Mouse (Mus musculus) adrenal gland, adult 18-20 months (tissue): ENCODE measurements at regions not wholly inside any gene's neighbourhood (a gene's known extent, or its start where the extent isn't known, plus 50 kb on each side); places are given as distances from the start of the nearest gene placed in this dataset.

Experiments used
- DNase-seq, 2 experiments: peaks; one replicate each; pipeline ENCODE4 v3.0.0; 2021 to 2022; ENCODE audit warnings: low spot score in 2 of 2

DNA sequence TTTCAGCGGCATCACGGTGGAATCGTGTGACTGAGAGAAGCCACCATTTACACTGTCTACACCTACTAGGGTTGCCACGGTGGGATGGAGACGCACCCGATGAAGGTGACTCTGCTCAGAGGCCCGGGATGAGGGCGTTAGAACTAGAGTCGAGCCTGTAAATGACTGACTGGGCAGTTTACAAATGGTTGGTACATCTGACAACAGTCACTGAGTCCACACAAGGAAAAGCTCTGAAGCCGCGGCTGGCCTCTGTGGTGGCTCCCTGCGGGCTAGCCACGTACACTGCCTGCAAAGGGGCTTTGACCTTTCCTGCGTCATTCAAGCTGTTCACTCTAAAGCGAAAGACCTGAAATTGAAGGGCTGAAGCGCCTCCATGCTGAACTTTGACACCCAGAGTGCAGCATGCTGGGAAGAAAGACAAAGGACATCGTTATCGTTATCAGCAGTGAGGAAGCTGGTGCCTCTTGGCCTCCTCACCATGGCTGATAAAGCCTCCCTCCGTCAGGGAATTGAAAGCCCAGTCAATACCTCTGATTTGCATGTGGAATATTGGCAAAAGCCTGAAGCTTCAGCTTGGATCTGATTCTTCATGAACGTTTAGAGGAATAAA, 462.1 kb upstream of the Arglu1 start:
- no peak for DNase-seq

DNA sequence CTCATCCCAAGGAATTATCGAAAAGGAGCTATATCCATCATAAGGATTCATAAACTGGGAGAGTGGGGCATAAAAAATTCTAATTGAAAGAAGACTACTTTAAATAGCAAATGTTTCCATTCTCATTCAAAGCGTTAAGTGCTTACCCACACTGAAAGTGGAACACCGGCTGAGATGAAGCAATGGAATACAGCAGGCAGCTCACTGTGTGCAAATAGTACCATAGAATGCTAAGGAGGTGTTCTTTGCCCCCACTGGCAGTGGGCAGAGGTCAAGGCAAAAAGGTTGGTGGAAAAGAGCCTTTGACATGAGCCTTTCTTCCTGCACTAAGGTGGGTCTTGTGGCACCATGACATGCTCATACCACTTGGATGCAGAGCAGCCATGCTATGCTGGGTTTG, 454.0 kb upstream of the Arglu1 start:
- no peak for DNase-seq

DNA sequence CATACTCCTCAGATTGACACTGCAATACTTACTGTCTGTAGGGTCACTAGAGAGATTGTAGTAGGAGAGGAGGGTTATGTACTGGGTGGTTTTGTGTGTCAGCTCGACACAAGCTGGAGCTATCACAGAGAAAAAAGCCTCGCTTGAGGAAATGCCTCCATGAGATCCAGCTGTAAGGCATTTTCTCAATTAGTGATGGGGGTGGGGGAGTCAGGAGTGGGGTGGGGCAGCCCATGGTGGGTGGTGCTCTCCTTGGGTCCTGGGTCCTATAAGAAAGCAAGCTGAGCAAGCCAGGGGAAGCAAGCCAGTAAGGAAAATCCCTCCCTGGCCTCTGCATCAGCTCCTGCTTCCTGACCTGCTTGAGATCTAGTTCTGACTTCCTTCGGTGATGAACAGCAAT, 449.5 kb upstream of the Arglu1 start:
- DNase-seq, result no peak

DNA sequence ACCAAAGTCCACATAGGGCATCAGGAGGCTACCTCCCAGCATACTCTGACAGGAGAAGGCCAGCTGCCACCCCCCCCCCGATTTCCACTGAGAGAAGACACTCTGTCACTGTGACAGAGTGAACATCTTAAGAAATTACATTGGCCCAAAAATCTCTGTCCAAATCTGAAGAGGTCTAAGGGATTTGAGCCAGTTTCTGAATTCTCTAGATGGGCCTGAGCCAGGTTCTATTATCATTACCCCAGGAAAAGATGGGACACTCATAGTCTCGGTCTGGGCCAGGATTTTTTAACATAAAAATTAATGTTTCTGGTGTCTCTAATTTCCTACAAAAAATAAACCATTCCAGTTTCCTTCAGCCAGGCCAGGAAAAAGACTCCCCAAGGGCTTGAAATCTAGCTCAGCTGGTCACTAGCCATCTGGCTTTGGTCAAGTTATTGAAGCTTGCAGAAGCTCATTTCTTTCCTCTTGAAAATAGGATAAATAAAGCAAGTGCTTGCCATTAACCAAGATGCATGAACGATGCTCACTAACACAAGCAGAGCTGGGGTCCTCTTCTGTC, 448.8 kb upstream of the Arglu1 start:
- no peak for DNase-seq

DNA sequence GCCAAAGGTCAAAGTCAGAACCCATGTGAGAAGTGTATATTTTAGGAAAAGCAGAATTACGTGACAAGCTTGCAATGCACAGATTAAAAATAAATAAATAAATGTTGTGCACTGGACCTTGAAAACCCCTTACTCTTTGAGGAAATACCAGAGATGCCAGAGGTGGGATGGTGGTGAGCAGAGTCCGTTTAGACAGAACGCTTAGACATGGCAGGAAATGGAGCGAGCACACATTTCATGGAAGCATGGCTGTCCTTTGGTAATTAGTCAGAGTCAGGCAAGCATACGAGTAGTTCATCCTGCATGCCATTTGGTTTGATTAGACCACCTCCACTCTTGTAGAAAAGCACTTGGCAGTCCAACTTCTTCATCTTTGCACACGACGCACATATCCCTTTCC, 443.4 kb upstream of the Arglu1 start:
- no peak for DNase-seq

DNA sequence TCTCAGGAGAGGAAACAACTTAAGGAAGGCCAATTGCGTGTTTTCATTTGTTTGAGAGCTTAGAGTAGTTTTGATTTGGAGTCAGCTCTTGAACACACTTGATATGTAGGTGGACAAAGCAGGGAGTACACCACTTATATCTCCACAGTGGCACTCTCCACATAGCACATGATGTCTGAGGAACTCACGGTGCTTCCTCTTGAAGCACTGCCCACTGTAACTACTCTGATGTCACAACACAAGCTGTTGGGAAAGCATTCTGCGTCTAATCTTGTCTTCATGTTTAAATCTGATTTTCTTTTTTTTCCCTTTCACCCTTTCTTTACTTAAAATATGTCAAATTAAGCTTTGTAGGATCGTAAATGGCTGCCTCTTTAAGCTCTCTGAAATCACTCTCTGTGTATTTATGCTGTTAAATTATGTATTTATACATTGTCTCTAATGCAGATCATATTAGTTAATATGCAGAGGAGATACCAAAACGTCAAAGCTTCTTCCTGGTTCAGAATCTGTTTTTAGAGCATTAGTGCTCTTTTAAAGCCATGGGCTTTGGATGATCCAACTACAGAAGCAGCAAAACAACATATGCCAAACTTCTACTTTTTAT, 442.4 kb upstream of the Arglu1 start:
- no peak for DNase-seq

DNA sequence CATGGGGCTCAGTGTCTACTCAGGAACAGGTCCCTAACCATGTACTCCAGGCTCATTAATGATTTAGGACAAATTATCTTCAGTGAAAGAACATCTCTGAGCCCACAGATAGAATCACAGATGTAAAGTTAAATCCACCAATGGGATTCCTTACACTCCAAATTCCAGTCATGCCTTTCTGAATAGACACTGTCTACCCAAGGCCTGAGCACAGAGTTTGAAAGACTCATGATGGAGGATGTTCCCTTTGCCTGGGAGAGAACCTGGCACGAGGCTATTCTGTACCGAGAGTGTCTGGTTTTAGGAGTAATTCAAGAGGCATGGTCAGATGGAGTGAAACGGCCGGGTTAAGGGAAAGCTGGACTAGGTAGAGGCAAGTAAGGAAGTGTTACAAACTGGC, 440.9 kb upstream of the Arglu1 start:
- DNase-seq, result no peak

DNA sequence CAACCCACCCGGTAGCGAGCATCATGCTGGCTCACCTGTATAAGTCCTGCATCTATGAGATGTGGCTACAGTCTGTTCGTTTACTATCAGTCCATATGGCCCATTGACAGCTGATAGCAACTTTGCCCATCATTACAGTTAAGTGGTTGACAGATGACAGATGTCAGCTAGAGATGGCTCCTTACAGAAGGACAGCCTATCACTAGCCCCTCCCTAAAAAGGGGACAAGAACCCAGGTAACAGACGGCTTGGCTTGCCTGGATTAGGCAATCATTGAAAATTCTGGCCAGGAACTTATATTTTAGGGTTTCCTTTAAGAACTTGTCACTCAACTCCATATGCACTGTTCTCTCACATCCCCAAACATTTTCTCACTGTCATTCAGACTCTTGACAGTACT, 434.2 kb upstream of the Arglu1 start:
- no peak for DNase-seq

DNA sequence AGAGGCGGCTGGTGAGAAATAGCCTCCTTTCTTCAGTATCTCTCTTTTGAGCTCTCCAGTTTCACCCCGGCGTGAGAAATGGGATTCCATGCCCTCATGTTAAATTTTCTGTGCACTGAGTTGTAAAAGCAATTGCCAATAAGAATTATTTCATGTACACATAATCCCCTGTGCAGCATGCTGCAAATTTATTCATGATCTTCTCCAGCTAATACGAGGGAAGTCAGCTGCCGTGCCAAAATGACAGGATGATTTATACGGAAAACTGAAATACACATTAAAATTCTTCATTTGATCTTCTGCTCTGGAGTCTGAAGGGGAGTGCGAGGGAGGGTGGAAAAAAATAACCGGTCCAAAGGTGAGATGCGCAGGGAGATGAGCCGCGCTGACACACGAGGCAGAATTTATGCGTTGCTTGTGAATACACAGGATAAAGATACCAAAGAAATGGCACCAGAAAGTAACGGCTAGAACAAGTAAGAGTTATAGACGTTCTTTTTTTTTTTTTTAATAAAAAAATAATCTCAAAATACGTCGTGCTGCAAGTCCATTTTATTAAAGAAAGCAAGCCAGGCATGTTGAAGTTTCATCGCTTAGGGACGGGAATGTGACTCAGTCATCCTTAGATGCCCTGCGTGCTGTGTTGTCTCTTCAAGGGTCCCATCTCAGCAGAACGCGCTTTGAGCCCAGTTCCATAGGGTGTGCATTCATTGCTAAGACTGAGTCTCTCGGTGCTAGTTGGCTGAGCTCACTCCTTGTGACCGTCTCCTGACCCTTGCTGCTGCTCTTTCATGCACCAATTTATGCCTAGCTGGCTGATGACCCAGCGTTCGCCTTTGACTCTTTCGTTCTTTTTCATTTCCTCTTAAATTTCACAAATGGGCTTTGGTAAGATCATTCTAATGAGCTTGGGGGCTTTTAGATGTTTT, 427.8 kb upstream of the Arglu1 start:
- DNase-seq, result no peak

DNA sequence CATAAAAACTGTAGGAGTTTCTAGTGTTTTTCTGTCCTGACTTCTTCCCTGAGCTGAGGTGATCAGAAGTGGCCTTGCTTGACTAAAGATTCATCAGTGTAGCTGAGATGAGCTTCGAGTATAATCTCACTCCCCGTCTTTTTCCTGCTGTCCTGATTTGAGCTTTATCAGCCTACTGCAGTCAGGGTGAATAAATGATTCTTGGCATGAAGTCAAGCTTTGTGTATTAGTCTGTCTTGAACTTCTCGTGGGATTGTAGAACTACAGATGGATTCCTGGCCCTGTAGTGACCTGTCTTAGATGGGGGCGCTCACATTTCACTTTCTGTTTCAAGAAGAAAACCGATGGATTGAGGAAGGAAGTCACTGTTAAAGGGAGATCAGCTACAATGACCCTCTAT, 405.7 kb upstream of the Arglu1 start:
- DNase-seq, result no peak

DNA sequence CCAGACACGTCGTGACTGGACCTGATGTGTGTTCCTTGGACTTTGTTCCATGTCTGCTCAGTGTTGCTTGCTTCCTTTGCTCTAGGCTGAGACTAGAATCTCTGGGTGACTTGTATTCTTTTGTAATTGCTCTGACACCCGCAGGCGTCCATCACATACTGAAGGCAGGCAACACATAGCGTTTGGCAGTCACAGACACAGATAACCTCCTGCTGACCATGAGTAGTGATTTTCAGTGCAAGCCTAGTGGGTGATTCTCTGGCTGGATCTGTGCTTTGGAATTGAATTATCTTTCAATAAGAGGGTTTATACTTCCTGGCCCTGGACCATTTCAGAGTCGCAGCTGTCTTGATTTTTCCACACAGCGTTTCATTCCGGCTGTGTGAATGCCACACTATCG, 403.7 kb upstream of the Arglu1 start:
- DNase-seq, result no peak

DNA sequence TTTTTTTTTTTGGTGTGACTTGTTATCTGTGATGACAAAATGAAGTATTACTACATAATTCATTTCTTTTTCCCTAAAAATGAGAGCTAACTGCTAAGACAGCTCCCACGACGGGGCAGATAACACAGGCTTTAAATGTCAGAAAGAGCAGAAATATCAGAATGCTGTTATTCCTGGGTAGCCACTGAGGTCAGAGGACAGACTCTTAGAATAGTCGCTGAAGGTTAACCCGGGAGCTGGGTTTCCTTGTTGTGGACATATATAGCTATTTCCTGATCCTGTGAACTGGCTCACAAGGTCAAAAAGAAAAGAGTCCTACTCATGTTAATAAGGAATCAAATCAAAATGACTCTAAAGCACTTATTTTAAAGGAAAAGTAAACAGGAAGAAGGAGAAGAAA, 403.0 kb upstream of the Arglu1 start:
- no peak for DNase-seq

DNA sequence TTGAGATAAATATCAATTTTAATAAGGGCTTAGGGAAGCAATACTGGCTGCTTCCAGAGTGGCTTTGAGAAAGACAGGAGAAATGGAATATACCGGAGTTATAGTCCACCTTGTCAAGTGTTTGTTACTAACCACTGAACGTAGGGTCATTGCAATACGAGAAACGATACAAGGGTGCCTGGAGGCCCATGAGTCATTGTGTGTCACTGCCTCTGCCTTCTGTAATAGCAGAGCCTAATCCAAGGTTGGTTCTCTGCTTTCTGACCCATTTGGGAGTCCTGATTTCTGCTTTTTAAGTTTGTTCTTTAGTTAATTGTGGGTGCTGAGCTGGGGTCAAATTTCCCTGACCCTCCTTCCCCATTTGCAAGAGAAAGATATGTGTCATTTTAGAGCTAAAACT, 382.4 kb upstream of the Arglu1 start:
- DNase-seq, result no peak

DNA sequence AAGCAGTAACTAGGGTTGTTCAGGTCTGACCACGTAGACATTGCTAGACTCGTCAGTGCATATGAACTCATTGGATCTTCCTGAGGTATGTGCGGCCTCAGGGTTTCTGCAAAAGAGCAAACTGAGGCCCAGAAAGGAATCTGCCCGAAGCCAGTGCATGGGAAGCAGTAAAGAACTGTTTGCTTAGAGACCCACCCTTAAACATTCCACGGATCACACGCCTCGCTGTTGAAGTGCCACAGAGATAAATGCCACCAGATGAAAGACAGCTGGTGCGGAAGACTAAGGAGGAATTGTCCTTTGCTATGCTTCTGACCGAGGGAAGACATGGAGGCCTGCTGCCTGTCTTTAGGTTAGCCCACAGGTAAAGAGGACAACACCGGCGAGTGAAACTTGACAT, 382.0 kb upstream of the Arglu1 start:
- DNase-seq, result no peak

DNA sequence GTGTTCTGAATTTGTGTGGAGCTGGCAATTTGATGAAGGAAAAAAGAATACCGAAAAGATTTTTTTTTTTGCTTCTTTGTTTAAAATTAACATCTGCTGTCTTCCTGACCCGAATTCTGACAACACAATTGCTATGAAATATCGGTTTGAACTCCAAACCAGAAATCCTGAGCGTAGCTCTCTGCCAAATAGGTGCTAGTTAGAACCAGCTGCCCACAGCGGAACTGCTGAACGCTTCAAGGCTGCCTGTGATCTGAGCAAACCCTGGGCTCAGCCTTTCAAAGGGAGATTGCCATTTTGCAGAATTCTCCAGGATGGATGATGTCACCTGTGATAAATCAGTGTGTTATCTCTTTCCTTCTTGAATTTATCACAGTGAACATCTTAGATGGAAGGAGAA, 380.6 kb upstream of the Arglu1 start:
- no peak for DNase-seq

DNA sequence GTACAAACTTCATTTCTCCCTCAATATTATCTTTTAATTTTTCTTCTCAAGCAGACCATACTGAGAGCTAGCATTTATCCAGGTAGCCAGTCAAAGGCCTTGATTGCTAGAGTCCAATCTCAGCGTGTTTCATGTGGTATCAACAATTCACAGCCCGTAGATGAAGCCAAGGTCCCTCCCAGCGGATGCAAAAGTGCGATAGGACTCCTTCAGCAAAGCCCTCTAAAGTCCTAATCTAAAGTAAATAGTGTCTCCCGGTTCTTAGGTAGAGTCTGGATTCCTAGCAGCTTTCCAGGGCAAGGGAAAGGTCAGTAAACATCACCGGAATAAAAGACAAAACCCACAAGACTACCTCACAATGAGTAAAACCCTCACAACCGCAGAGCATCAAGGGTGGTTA, 379.5 kb upstream of the Arglu1 start:
- DNase-seq, result no peak

DNA sequence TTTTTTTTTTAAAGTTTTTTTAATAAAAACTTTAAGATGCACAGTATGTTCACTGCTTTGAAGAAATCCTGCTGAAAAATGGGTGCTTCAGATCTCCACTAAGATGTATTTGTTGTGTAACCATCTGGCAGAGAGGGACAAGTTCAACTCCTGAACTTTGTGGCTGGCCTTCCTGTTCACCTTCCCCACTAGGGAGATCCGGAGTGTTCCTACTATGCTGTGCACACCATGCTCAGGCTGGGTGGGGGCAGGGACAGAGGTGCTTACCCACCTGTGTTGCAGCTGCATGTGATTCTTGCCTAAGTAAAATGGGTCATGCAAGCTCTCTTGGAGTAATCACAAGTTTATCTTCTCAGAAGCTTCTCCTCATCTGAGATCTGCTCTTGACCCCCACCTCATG, 377.4 kb upstream of the Arglu1 start:
- DNase-seq, result no peak

DNA sequence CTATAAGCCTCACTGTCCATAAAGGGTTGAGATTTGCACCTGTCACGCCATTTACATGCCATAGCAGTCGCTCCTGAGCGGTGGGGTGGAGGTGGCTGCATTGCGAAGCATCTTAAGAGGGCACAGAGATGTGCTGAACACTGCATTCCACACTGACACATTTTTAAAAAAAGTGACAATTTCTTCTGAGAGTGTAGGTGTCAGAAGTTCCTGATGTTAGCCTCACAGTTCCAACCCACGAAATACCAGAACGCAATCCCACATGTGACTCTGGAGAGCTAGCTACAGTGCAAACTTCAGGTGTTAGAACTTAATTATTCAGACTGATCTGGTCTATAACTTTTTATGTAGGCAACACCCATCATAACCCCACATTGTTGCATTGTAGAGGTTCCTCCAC, 369.8 kb upstream of the Arglu1 start:
- no peak for DNase-seq

DNA sequence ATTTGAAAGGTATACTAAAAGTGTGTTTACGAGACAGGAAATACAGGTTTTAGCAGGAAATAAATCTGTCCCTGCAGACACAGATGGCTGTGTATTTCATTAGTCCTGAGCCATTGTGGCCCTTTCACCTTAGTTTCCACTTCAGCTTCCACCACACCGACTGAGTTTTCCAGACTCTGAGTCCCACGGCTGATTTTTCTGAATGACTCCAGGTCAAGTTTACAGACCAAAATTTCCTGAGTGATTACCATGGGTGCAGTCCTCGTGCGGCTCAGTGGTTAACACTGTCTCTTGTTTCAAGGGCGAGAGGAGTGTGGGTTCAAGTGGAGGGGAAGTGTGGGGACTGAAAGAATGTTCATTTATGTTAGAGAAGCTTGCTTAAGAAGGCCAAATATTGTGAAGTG, 365.1 kb upstream of the Arglu1 start:
- DNase-seq, result no peak

DNA sequence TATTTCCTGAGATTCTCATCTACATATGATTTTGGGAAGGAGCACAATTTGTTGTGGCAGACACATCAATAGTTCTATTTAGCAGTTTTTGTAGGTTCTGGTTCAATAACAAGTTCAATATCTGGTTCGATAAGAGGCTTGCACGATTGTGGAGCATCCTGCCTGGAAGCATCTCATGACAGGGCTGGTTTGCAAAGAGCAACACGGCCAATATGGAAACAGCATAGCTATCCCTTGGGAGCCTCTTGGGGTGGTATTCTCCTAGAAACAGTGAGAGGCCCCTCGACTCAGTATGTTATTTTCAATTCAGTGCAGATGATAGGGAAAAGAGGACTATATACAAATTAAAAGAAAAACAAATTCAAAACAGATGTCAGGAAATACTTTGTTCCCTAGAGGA, 364.5 kb upstream of the Arglu1 start:
- DNase-seq, result no peak

DNA sequence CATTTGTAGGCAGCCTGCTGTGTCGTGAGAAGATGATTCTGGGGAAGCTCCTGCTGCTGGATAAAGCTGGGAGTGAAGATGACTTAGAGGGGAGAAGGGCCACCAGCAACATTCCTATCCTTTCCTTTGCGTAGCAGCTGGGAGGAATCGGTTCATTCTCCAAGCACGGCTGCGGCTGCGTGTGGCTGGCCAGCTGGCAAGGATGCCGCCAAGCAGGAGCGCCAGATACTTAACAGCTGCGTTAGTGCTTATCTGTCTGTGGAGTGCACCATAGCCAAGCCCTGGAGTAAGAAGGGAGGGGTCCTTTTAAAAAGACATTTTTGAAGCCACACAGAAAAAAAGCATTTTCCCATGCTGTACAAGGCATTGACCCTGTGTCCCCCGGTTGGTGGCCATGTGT, 361.4 kb upstream of the Arglu1 start:
- no peak for DNase-seq
